Mouse (Mus musculus) kidney, adult 2 months (tissue): Measurements from ENCODE around the gene Gng12. TPM values are rescaled to one million over a fixed set of nuclear protein-coding genes. Genes with fewer than 3 reads are reported as not detected.

Source experiments
- DNase-seq: peaks from one replicate; pipeline ENCODE4 v3.0.0; 2021
- H3K27ac ChIP-seq: fragments of 200-500 bp; 2 replicates; pipeline ENCODE4 v1.5.1; 2012; ENCODE audit warnings: low read depth, low read length, control low read depth, inconsistent platforms; ENCODE audit not compliant: insufficient read depth
- H3K27me3 ChIP-seq: fragments of 200-500 bp; replicated peaks from 2 replicates; pipeline ENCODE4 v1.6.1; 2012; ENCODE audit warnings: mild to moderate bottlenecking, moderate library complexity, low read length, inconsistent platforms; ENCODE audit not compliant: control insufficient read depth, insufficient read depth
- H3K36me3 ChIP-seq: fragments of 200-500 bp; 2 replicates; pipeline ENCODE4 v1.6.1; 2012; ENCODE audit warnings: mild to moderate bottlenecking, moderate library complexity, low read length, inconsistent platforms; ENCODE audit not compliant: control insufficient read depth, insufficient read depth
- H3K4me1 ChIP-seq: fragments of 200-500 bp; 2 replicates; pipeline ENCODE4 v1.6.1; 2011; ENCODE audit warnings: low read length; ENCODE audit not compliant: control insufficient read depth, insufficient read depth
- H3K4me3 ChIP-seq: fragments of 200-500 bp; 2 replicates; pipeline ENCODE4 v1.5.1; 2011; ENCODE audit warnings: mild to moderate bottlenecking, low read depth, low read length, control low read depth; ENCODE audit not compliant: insufficient read depth
- CTCF ChIP-seq: fragments of 200-500 bp; conservative IDR thresholded peaks from 2 replicates; pipeline ENCODE4 v1.5.1; 2011; ENCODE audit warnings: low read depth, mild to moderate bottlenecking, control low read depth, low read length, moderate library complexity, mixed read lengths; ENCODE audit not compliant: insufficient read depth, insufficient read length
- POLR2A ChIP-seq: fragments of 200-500 bp; IDR thresholded peaks from one replicate; pipeline ENCODE4 v1.6.1; 2011; ENCODE audit warnings: low read depth, low read length, control low read depth
- WGBS: fragments of 180-500 bp; shearing (Covaris S2); methylation state at CpG from one replicate; pipeline ENCODE4 v1.1.7; 2018; 5-methylcytosine and 5-hydroxymethylcytosine counted together
- polyA plus RNA-seq: library from polyadenylated mRNA; depleted of rRNA; stranded (reverse); fragments of >200 nt; gene quantifications from 2 replicates; pipeline ENCODE4 v1.2.3, GENCODE M21; 2012

The Gng12 gene
- polyA plus RNA-seq, 1 experiment, result 102 TPM

GRCm38 (mm10) chr6:67010370-67011216 lies 114.4 kb downstream of the Gng12 start:
- no peak for DNase-seq
- Histone ChIP-seq H3K4me1 (peaks cover 30% of the 10 kb centered on the region), H3K4me3 (no peak overlapping the region), H3K27ac (no peak overlapping the region), H3K27me3 (no peaks in the 10 kb centered on the region), H3K36me3 (no peaks in the 10 kb centered on the region)
- TF ChIP-seq POLR2A, result no peak
- no peak for TF ChIP-seq CTCF
- 62% methylated on average over 7 of the region's 7 CpGs for WGBS

GRCm38 (mm10) chr6:67011217-67011518 lies 115.0 kb downstream of the Gng12 start:
- H3K27me3 ChIP-seq, result no peaks in the 10 kb centered on the region
- H3K4me1 ChIP-seq, result peaks cover 34% of the 10 kb centered on the region
- H3K27ac ChIP-seq, result no peak overlapping the region
- H3K36me3 ChIP-seq, result no peaks in the 10 kb centered on the region
- DNase-seq, result no peak
- TF ChIP-seq CTCF (no peak), POLR2A (no peak)
- H3K4me3 ChIP-seq, result no peak overlapping the region

GRCm38 (mm10) chr6:67013293-67013948 lies 117.2 kb downstream of the Gng12 start:
- Histone ChIP-seq H3K4me1 (peaks cover 40% of the 10 kb centered on the region), H3K4me3 (no peak overlapping the region), H3K36me3 (0 out of 2 replicates have a peak, but pooled peaks cover 1% of the 10 kb centered on the region), H3K27ac (peak overlapping the region; percentile 89), H3K27me3 (no peaks in the 10 kb centered on the region)
- 32% methylated on average over 6 of the region's 6 CpGs for WGBS
- peak; percentile 75 for DNase-seq
- TF ChIP-seq POLR2A (no peak), CTCF (no peak)

GRCm38 (mm10) chr6:67013949-67014678 lies 117.9 kb downstream of the Gng12 start:
- WGBS, result 56% methylated on average over 9 of the region's 9 CpGs
- Histone ChIP-seq H3K4me3 (no peak overlapping the region), H3K27ac (peak overlapping the region; percentile 49), H3K4me1 (peaks cover 40% of the 10 kb centered on the region), H3K27me3 (no peaks in the 10 kb centered on the region), H3K36me3 (0 out of 2 replicates have a peak, but pooled peaks cover 1% of the 10 kb centered on the region)
- no peak for TF ChIP-seq POLR2A
- DNase-seq, result peak; percentile 80

- Histone ChIP-seq H3K4me3 (no peak overlapping the region), H3K36me3 (0 out of 2 replicates have a peak, but pooled peaks cover 1% of the 10 kb centered on the region), H3K27me3 (no peaks in the 10 kb centered on the region), H3K27ac (peak overlapping the region; percentile 49), H3K4me1 (peaks cover 40% of the 10 kb centered on the region)
- TF ChIP-seq POLR2A, result no peak
- peak; percentile 90 for DNase-seq
- 57% methylated on average over 1 of the region's 1 CpGs for WGBS
Observed at GRCm38 (mm10) chr6:67014679-67015075, 118.5 kb downstream of the Gng12 start.

GRCm38 (mm10) chr6:67015739-67016519 lies 119.7 kb downstream of the Gng12 start:
- Histone ChIP-seq H3K27me3 (no peaks in the 10 kb centered on the region), H3K4me3 (no peak overlapping the region), H3K4me1 (peaks cover 37% of the 10 kb centered on the region), H3K36me3 (peaks cover 1% of the 10 kb centered on the region; the same call in 1 of the 2 replicates), H3K27ac (peak overlapping the region; percentile 64)
- peak; percentile 47 for DNase-seq
- WGBS, result 36% methylated on average over 8 of the region's 8 CpGs
- TF ChIP-seq POLR2A (no peak), CTCF (no peak)
